Mouse (Mus musculus) kidney, adult 11 months (tissue): ENCODE data around the gene Zfp239.
A peak's percentile ranks its signal among the peaks of the same experiment; 100 is the strongest.

Source experiments
- DNase-seq: peaks from one replicate; pipeline ENCODE4 v3.0.0; 2022

The Zfp239 gene

DNA sequence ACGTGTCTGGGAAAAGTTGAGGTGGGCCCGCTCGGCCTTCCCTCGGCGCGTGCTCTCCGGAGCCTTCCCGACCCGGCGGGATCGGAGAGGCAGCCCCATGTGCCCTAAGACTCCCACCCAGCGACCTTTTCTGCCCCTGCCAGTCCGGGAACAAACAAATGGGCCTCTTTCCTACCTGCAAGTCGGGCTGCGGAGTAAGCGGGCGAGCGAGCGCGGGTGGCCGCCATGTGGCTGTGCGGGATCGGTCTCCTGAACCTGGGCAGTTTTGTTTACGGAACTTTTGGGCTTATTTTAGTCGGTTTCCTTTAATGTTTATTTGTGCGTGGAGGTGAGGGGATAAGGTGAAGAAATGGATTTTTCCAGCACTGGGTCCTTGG is 46.1 kb downstream of the Zfp239 start:
- DNase-seq, result no peak

- DNase-seq, result peak; percentile 26
Measured at GRCm38 (mm10) chr6:117908424-117908900, 46.6 kb downstream of the Zfp239 start.

GRCm38 (mm10) chr6:117910120-117910661 is 48.3 kb downstream of the Zfp239 start:
- DNase-seq, result no peak

- DNase-seq, result no peak
Measured at GRCm38 (mm10) chr6:117914541-117914940, 52.6 kb downstream of the Zfp239 start.

DNA sequence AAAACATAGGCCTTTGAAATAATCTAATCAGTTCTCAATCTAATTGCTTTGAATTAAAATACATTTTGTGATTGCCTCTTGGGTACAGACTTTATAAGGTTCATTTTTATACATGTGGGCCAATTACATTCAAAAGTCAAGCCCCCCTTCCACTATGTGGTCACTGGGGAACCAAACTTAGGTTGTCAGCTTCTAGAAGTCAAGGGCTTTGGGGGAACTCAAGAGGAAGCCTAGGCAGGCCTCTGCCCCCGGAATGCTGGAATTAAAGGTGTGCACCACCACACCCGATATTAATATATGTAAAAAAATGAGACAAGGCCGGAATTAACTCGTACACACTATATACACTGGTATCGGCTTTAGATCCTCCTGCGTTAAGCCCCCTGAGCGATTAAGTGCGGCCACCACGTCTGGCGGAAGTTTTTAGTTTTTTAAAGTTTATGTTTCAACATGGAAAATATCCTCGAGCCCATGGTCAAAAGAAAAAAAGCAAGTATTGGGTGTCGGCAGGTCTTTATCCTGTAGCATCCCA is 54.4 kb downstream of the Zfp239 start:
- DNase-seq, result no peak

DNA sequence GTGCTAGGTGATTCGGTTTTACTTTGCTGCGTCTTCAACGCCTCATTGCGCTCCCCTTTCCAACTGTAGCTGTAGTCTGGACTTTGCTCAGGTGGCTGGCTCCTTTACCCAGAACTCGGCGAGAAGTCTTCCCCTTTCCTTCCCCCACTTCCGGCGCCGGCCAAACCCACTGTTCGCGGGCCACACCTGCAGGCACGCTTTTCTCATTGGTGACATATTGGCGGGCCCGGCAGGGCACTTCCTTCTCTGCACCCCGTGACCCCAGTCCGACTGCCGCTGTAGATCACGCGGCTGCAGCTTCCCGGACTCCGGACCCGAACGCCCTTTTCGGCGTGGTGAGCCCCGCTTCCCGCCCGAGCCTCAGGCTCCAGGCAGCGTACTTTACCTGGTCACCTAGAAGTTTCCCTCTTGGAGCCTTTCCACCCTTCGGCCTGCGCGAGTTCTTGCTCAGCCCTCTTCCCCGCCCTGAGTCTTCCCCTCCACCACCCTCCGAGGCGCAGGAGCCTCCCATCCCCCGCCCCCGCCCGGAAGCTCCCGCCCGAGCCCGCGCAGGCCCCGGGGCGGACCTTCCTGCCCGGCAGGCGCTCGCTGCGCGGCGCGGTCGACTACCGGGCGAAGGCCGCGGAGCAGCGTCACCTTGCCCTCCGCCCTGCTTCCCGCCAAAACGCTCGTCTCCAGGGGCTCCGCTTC is 55.0 kb downstream of the Zfp239 start:
- peak; percentile 93 for DNase-seq

DNA sequence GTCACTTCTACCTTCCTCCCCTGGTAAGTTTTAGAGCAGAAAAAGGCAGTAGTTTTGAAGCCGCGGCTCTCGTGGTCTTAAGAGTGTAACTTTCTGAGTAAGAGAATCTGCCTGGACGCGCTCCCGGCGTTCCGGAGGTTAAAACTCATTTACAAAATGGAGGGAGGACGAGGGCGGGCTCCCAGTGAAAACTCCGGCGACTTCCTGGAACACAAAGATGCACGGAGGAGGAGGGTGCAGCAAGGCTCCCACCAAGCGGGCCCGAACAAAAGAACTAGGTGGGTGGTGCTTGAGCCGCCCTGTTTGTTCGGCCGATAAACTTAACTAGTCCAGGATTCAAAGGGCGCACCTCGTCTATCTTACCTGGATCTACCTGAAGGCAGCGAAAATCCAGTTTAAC is 55.7 kb downstream of the Zfp239 start:
- DNase-seq, result peak; percentile 70

- DNase-seq, result no peak
Measured at GRCm38 (mm10) chr6:117918043-117918442, 56.1 kb downstream of the Zfp239 start.

GRCm38 (mm10) chr6:117920659-117921640 is 59.0 kb downstream of the Zfp239 start:
- DNase-seq, result peak; percentile 47

DNA sequence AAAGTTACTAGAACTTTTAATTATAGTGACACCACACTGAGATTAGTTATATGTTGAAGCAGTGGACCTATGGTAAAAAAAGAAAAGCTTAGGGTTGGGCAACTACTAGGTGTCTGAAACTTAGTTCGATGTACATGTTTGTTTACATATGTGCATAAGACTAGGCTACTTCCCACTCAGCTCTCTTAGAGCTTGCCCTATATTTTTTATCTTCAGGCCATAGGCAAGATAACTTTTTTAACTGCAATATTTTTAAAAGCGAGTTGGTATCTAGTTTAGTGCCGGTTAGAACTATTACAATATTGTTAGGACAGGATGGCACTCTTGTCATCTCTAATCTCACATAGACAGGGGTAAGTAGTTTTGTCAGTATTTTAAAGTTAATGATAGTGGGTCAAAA is 60.1 kb downstream of the Zfp239 start:
- DNase-seq, result no peak
